Mouse (Mus musculus) kidney, postnatal 0 days (tissue): Measurements from ENCODE around the gene Inpp5a. TPM values are rescaled to one million over a fixed set of nuclear protein-coding genes. Genes with fewer than 3 reads are reported as not detected.

ENCODE experiments used
- ATAC-seq: fragments of 200-750 bp; cut with Nextera tagmentation; replicated peaks from 2 replicates; pipeline ENCODE4 v1.8.0; 2017; ENCODE audit warnings: low read depth, moderate number of reproducible peaks, moderate TSS enrichment, moderate library complexity; ENCODE audit not compliant: low FRiP score
- DNase-seq: peaks from one replicate; pipeline ENCODE4 v3.0.0-alpha.2; 2016; ENCODE audit warnings: low spot score
- H3K27ac ChIP-seq: fragments of 300-500 bp; sonication (generic); 2 replicates; pipeline ENCODE4 v1.5.1; 2014; ENCODE audit warnings: mild to moderate bottlenecking
- H3K27me3 ChIP-seq: fragments of 300-500 bp; sonication (generic); 2 replicates; pipeline ENCODE4 v1.6.1; 2014; ENCODE audit warnings: low read length, mixed read lengths; ENCODE audit not compliant: insufficient read depth
- H3K36me3 ChIP-seq: fragments of 300-500 bp; sonication (generic); 2 replicates; pipeline ENCODE4 v1.6.1; 2014; ENCODE audit warnings: low read length, mixed read lengths; ENCODE audit not compliant: insufficient read depth
- H3K4me1 ChIP-seq: fragments of 300-500 bp; sonication (generic); replicated peaks from 2 replicates; pipeline ENCODE4 v1.6.1; 2014; ENCODE audit warnings: antibody characterized with exemption, low read length, mixed read lengths; ENCODE audit not compliant: insufficient read depth
- H3K4me2 ChIP-seq: fragments of 300-500 bp; sonication (generic); 2 replicates; pipeline ENCODE4 v1.6.1; 2014; ENCODE audit warnings: mild to moderate bottlenecking, low read length, moderate library complexity, mixed read lengths
- H3K4me3 ChIP-seq: fragments of 300-500 bp; sonication (generic); replicated peaks from 2 replicates; pipeline ENCODE4 v1.5.1; 2014; ENCODE audit warnings: low read depth, low read length
- H3K9ac ChIP-seq: fragments of 300-500 bp; sonication (generic); 2 replicates; pipeline ENCODE4 v1.6.1; 2014; ENCODE audit warnings: low read depth, low read length
- H3K9me3 ChIP-seq: fragments of 300-500 bp; sonication (generic); replicated peaks from 2 replicates; pipeline ENCODE4 v1.6.1; 2016; ENCODE audit warnings: low read length, inconsistent platforms, mixed read lengths
- CTCF ChIP-seq: IDR thresholded peaks from 2 replicates; pipeline ENCODE4 v1.5.1; 2016; ENCODE audit warnings: antibody characterized with exemption, low read depth, mild to moderate bottlenecking, moderate library complexity
- WGBS: fragments of 180-500 bp; shearing (Covaris S2); extraction: QIAGEN DNeasy Blood & Tissue Kit; methylation state at CpG from one replicate; pipeline ENCODE4 v1.1.7; 2014; 5-methylcytosine and 5-hydroxymethylcytosine counted together
- polyA plus RNA-seq: library from polyadenylated mRNA; unstranded; fragments of >200 nt; fragmentation: Nextera tagmentation; extraction: Ambion mirVana; gene quantifications from 2 replicates; pipeline ENCODE4 v1.2.1, GENCODE M21; 2015

Inpp5a gene
- polyA plus RNA-seq, 1 experiment from 2014 or later = 24.3 TPM

DNA sequence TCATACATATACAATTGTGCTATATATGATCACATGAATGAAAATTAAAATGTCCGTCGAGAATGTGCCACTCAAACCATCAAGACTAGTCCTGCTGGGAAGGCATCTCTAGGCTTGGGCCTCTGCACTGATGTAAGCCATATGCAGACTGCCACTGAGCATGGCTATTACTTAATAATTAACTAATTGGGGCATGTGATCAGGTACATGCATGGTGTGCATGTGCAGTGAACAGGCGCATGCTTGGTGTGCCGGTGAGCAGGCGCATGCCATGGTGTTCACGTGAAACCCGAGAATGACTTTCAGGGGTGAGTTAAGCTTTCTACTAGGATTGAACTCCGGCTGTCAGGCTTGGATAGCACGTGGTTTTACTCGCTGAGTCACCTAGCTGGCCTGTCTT lies 170.8 kb downstream of the Inpp5a start:
- DNase-seq (no peak), ATAC-seq (peak; percentile 73)
- Histone ChIP-seq H3K27ac (no peak overlapping the region), H3K36me3 (0 out of 2 replicates have a peak, but pooled peaks cover 13% of the 10 kb centered on the region), H3K4me1 (no peaks in the 10 kb centered on the region), H3K27me3 (no peaks in the 10 kb centered on the region), H3K4me3 (no peak overlapping the region), H3K9ac (no peak overlapping the region), H3K9me3 (no peaks in the 10 kb centered on the region), H3K4me2 (no peak overlapping the region)
- TF ChIP-seq CTCF = no peak
- WGBS = 69% methylated on average over 10 of the region's 10 CpGs

DNA sequence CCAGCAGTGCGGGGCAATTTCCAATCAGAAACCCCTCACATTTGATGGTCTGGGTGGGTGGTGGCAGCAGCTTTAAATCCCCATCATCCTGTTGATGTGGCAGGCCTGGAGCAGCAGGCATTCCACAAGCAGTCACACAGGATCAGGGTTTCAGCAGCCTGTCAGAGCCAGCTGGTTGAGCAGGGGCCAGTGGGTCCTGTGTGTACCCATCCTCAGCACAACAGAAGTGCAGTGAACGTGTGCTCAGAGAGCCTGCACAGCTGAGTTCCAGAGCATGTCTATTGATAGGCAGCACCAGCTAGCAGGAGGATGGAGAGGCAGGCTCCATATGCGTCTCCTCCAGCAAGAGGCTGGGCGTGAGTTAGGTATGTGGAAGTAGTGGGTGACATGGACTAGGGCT lies 174.5 kb downstream of the Inpp5a start:
- no peak for ATAC-seq
- H3K9me3 ChIP-seq = no peaks in the 10 kb centered on the region
- no peak for DNase-seq
- no peak overlapping the region for H3K4me3 ChIP-seq
- H3K27ac ChIP-seq = no peak overlapping the region
- H3K4me1 ChIP-seq = no peaks in the 10 kb centered on the region
- H3K9ac ChIP-seq = no peak overlapping the region
- H3K36me3 ChIP-seq = 0 out of 2 replicates have a peak, but pooled peaks cover 21% of the 10 kb centered on the region
- WGBS = 85% methylated on average over 4 of the region's 4 CpGs
- H3K4me2 ChIP-seq = no peak overlapping the region
- no peaks in the 10 kb centered on the region for H3K27me3 ChIP-seq
- no peak for TF ChIP-seq CTCF

DNA sequence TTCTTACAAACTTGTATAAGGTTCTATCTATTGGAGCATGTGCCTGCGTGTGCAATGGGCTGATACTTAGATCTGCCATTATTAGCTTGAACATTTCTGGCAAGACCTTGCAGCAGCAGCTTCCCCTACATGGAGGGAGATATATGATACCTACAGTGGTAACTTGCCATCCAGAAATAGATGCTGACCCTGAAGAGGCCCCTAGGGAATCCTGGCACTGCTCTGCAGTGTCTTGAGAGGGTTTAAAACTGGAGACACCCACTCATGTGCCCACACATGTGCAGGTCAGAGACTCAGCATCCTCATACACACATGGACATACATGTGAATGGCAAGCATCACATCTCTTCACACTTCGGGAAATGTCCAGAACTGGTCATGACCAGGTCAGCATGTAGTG lies 175.3 kb downstream of the Inpp5a start:
- Histone ChIP-seq H3K4me3 (no peak overlapping the region), H3K4me2 (no peak overlapping the region), H3K4me1 (no peaks in the 10 kb centered on the region), H3K36me3 (0 out of 2 replicates have a peak, but pooled peaks cover 18% of the 10 kb centered on the region), H3K27me3 (no peaks in the 10 kb centered on the region), H3K27ac (no peak overlapping the region), H3K9ac (no peak overlapping the region), H3K9me3 (no peaks in the 10 kb centered on the region)
- WGBS = 84% methylated on average over 2 of the region's 2 CpGs
- TF ChIP-seq CTCF = no peak
- DNase-seq (no peak), ATAC-seq (no peak)

DNA sequence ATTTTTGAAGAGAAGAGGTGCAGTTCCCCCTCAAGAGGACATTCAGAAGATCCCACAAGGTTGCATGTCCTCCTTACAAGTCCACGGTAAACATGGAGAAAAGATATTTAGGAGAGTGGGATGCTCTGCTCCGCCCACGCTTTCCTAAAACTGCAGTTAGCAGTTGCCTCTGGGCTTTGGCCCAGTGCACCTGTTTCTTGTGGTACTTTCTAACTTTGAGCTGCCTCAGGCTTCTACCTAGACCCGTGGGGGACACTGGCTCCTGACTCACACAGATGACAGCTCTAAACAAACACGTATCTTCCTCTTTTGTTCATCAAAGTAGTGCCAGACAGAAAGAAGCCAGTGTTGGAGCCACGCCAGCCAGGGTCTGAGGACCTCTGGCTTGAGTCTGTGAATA lies 177.1 kb downstream of the Inpp5a start:
- H3K4me1 ChIP-seq = no peaks in the 10 kb centered on the region
- H3K36me3 ChIP-seq = 0 out of 2 replicates have a peak, but pooled peaks cover 14% of the 10 kb centered on the region
- no peak overlapping the region for H3K4me3 ChIP-seq
- H3K4me2 ChIP-seq = no peak overlapping the region
- 71% methylated on average over 6 of the region's 6 CpGs for WGBS
- H3K9me3 ChIP-seq = no peaks in the 10 kb centered on the region
- no peak for TF ChIP-seq CTCF
- H3K9ac ChIP-seq = no peak overlapping the region
- DNase-seq = no peak
- no peak for ATAC-seq
- H3K27ac ChIP-seq = no peak overlapping the region
- no peaks in the 10 kb centered on the region for H3K27me3 ChIP-seq

DNA sequence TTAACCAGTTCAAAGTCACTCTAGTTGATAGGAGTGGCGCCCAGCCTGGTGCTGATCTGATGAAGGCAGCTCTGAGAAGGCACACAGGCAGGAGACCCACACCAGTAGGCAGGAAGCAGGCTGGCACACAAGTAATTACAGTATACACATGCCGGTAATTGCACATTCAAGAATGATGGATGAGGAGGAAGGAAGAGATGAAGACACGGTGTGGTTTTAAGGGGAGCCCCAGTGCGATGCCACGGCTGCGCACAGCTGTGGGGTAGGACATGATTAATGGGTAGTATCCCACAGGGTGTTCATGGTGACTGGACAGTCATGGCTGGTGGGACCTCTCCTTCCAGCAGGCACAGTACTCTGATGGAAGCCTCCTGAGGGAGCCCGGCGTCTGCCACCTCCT lies 177.6 kb downstream of the Inpp5a start:
- 60% methylated on average over 8 of the region's 8 CpGs for WGBS
- no peak overlapping the region for H3K27ac ChIP-seq
- DNase-seq = no peak
- ATAC-seq = no peak
- TF ChIP-seq CTCF = no peak
- H3K36me3 ChIP-seq = 0 out of 2 replicates have a peak, but pooled peaks cover 14% of the 10 kb centered on the region
- H3K4me1 ChIP-seq = no peaks in the 10 kb centered on the region
- no peak overlapping the region for H3K9ac ChIP-seq
- H3K4me2 ChIP-seq = no peak overlapping the region
- no peaks in the 10 kb centered on the region for H3K9me3 ChIP-seq
- no peak overlapping the region for H3K4me3 ChIP-seq
- H3K27me3 ChIP-seq = no peaks in the 10 kb centered on the region

DNA sequence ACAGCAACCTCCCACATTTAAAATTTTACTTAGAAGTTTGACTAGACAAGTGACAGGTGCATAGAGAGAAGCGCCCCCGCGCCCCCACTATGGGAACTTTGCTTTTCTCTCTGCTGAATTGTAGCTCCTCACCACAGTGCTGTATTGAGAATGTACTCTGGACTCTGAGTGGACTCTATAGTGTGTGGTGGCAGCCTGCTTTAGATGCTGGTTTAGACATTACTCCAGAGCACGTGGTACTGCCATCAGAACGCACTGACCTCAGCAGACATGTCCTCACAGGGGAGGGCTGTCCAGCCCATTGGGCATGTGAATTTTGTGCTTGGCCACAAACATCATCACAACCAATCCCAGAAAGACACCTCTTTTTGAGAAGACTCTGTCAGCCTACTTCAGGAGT lies 181.9 kb downstream of the Inpp5a start:
- no peaks in the 10 kb centered on the region for H3K4me1 ChIP-seq
- DNase-seq (no peak), ATAC-seq (peak; percentile 81)
- H3K4me3 ChIP-seq = no peak overlapping the region
- H3K4me2 ChIP-seq = no peak overlapping the region
- no peak overlapping the region for H3K27ac ChIP-seq
- no peak for TF ChIP-seq CTCF
- no peaks in the 10 kb centered on the region for H3K27me3 ChIP-seq
- no peak overlapping the region for H3K9ac ChIP-seq
- WGBS = 92% methylated on average over 5 of the region's 5 CpGs
- 0 out of 2 replicates have a peak, but pooled peaks cover 8% of the 10 kb centered on the region for H3K36me3 ChIP-seq
- H3K9me3 ChIP-seq = no peaks in the 10 kb centered on the region

DNA sequence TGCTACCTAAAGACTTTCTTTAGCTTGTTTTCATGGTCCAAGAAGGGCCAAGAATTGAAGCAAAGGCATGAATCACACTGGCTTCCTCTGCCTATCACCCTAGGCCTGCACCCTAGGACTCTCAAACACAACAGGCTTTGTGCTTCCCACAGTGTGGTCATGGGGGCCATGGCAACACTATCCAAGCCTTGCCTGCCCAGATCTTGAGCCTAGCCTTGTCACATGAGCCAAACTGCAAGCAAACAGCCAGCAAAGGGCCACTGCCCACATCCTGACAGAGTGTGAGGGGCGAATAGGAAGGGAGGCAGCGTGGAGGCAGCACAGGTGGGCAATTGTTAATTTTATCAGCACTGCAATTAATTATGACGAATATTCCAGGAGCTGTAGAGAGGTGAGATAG lies 183.8 kb downstream of the Inpp5a start:
- no peak for DNase-seq
- no peak overlapping the region for H3K27ac ChIP-seq
- H3K36me3 ChIP-seq = no peaks in the 10 kb centered on the region
- peaks cover under 1% of the 10 kb centered on the region; the same call in 1 of the 2 replicates for H3K27me3 ChIP-seq
- H3K9ac ChIP-seq = no peak overlapping the region
- no peak for ATAC-seq
- no peak overlapping the region for H3K4me2 ChIP-seq
- H3K9me3 ChIP-seq = no peaks in the 10 kb centered on the region
- no peaks in the 10 kb centered on the region for H3K4me1 ChIP-seq
- no peak for TF ChIP-seq CTCF
- WGBS = 90% methylated on average over 3 of the region's 3 CpGs
- H3K4me3 ChIP-seq = no peak overlapping the region
